Mouse (Mus musculus) heart, postnatal 0 days (tissue): ENCODE data around the gene Tmem268.

Source experiments
- CTCF ChIP-seq: IDR thresholded peaks from 2 replicates; pipeline ENCODE4 v1.5.1; 2016; ENCODE audit warnings: antibody characterized with exemption, control low read depth, low read depth
- EP300 ChIP-seq: IDR thresholded peaks from 2 replicates; pipeline ENCODE4 v1.6.1; 2016; ENCODE audit warnings: antibody characterized with exemption, low read depth

DNA sequence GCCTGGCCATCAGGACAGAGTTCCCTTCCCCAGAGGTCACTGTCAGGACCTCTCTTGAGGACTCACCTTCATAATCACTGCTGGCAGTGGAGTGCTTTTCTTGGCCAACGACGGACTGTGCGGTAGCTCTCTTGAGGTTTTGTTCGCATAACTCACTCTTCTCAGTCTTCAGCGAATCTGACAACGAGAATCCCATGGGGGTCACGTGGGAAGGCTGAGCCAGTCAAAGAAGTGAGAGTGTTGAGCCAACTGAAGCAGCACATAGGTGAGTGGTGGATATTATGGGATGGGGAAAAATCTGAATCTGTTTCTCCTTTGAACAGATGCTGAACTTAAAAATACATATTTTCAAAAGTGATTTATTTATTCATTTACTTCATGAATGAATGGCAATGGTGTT lies 49.8 kb downstream of the Tmem268 start:
- no peak for TF ChIP-seq CTCF
- no peak for TF ChIP-seq EP300
